Mouse (Mus musculus): Measurements from ENCODE around the gene Adora2a.
"Not testable (repeated sequence)": the region's sequence is repeated elsewhere in the genome, so short reads cannot be mapped to it uniquely, and the experiment has no call there.

Adora2a gene

GRCm38 (mm10) chr10:75352541-75352940 is 35.9 kb downstream of the Adora2a start:
- no peak for DNase-seq

DNA sequence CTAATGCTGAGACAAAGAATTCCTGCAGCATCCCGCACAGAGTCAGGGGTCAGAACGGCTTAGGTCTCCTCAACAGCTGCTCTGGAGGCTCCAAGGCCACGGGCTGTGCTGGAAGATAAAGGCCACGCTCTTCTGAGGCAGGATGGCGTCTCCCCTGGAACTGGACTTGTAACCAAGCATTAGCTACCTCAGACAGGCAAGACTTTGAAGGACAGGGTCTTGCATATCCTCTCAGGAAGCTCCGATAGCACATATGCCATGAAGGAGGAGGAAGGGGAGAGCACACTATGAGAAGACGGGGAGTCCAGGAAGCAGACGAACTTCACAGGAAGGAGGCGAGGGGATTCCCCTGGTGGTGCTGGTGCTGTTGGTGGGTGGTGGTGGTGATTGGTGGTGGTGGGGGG is 37.2 kb downstream of the Adora2a start:
- not testable (repeated sequence) for DNase-seq

DNA sequence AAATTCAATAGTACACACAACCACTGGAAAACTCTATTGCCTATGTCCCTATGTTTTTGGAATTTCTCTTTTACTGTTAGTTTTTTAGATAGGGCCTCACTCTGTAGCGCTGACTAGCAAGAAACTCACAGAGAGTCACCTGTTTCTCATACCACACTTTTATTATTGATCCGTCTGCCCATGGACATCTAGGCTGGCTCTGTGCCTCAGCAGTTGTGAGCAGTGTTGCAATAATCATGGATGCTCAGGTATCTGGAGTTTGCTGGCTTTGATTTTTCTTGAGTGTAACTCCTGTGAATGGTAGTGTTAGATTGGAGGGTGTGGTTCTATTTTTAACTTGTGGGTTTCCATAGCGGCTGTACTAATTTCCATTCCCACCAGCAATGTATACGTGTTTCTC is 38.7 kb downstream of the Adora2a start:
- no peak for DNase-seq

GRCm38 (mm10) chr10:75364214-75364690 is 47.6 kb downstream of the Adora2a start:
- DNase-seq, result peak; percentile 25

DNA sequence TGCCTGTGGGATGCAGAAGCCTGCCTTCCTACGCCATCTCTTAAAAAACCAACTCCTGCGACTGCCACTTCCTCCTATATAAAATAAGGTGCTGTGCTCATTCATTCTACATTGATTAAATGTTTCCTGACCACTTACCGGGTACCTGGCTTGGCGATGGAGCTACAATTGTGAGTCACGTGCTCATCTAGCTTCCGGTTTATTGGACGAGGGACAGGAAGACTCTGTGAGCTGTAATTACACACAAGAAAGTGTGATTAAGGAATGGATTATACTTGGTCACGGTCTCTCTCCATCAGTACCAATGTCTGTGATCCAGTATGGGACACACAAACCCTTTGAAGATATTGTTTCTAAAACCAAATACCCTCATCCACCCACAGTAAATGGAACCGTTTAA is 48.1 kb downstream of the Adora2a start:
- no peak for DNase-seq

DNA sequence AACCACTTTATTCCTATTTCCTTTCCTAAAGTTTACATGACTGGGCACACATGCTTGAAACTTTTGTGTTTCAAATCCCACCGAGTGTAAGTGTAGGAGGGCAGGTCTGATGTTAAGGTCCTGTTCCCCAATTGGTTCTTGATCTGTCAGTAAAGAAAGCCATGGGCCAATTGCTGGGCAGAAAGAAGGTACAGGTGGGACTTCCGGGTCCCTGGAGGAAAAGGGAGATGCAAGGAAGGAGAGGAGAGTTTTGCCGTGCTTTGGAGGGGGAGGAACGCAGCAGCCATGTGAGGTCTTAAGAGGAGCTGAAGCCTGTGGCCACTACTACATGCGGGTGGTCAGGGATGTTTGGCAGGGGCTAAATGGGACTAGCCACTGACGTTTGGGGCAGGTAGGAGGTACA is 48.6 kb downstream of the Adora2a start:
- DNase-seq, result no peak

DNA sequence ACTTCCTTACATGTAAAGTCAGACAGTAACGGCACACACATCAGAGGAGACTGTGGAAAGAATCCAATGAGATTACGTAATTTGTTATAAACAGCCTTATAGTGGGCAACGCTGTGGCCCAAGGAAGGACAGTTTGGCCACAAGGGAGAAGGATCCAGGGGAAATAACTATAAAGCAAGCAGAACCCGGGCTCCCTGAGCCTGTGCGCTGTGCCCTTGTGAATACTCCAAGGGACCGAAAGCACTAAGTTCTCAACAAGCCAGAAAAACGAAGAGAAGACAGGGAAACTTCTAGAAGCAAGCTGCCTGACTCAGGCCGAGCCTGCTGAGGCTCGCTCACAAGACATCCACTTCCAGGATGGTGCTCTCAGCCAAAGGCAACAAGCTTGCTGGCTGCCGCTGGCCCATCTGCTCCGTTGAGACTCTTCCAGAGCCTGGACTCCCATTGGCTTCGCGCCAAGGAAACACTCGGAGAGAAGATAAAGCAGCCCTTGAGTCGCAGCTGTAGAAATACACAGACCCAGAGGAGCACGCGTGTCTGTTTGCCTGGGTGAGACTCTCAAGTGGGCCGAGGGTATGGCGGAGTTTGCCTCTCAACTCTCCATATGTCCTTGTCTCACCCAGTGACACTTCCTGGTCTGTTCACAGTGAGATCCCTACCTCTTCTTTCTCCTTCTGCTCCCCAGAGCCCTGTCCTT is 57.1 kb downstream of the Adora2a start:
- DNase-seq, result peak; percentile 25

DNA sequence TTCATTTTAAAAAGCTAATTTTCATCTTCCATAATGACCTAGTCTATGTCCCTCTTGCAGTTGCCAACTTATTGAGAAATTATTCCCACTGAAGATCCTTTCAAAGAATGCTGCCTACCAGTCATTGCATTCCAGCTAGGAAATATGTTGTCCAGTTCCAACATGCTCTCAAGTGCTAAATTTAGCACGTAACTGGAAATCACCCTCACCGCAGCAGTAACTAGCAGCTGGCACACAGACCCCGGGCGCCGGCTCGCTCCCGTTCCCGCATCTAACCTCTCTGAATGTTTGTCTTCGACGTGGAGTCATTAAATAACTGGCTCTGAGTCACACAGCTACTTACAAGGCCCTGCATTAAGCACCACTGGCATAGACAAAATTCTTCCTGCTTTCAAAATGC is 62.0 kb downstream of the Adora2a start:
- DNase-seq, result no peak
